Mouse (Mus musculus) heart, embryonic 10.5 days (tissue): ENCODE measurements at regions not wholly inside any gene's neighbourhood (a gene's known extent, or its start where the extent isn't known, plus 50 kb on each side); places are given as distances from the start of the nearest gene placed in this dataset.

Experiments
- DNase-seq: peaks from one replicate; pipeline ENCODE4 v3.0.0-alpha.2; 2017; ENCODE audit warnings: low spot score
- H3K27ac ChIP-seq: fragments of 300-500 bp; sonication (generic); 2 replicates; pipeline ENCODE4 v1.5.1; 2016; ENCODE audit warnings: mild to moderate bottlenecking
- H3K27me3 ChIP-seq: fragments of 300-500 bp; sonication (generic); 2 replicates; pipeline ENCODE4 v1.6.1; 2016; ENCODE audit warnings: mild to moderate bottlenecking; ENCODE audit not compliant: poor library complexity, insufficient read depth, severe bottlenecking
- H3K36me3 ChIP-seq: fragments of 300-500 bp; sonication (generic); 2 replicates; pipeline ENCODE4 v1.6.1; 2016; ENCODE audit warnings: mild to moderate bottlenecking, moderate library complexity
- H3K4me1 ChIP-seq: fragments of 300-500 bp; sonication (generic); 2 replicates; pipeline ENCODE4 v1.6.1; 2016; ENCODE audit warnings: mild to moderate bottlenecking
- H3K4me3 ChIP-seq: fragments of 300-500 bp; sonication (generic); 2 replicates; pipeline ENCODE4 v1.5.1; 2016; ENCODE audit warnings: mild to moderate bottlenecking, moderate library complexity
- H3K9me3 ChIP-seq: fragments of 300-500 bp; sonication (generic); 2 replicates; pipeline ENCODE4 v1.6.1; 2016; ENCODE audit warnings: mild to moderate bottlenecking, moderate library complexity
- WGBS: fragments of 180-500 bp; shearing (Covaris S2); methylation state at CpG from one replicate; pipeline ENCODE4 v1.1.7; 2016; 5-methylcytosine and 5-hydroxymethylcytosine counted together

DNA sequence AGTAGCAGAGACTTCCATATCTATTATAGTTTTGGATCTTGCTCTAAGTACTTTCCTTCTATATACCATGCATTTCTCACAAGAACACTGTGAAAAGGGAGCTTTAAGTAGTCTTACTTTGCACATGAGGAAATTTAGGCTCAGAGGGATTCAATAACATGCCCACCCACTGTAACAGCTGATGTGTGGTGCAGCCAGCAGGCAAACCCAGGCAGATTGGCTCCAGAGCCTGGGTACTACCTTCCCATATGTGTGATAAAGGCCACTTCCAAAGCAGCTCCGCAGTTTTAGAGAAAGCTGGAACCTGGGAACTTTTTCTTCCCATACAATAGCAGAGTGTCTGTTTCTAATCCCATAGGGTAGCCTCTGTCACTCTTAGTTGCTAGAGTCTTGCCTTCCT lies 441.6 kb downstream of the Ccdc171 start:
- 80% methylated on average over 1 of the region's 1 CpGs for WGBS
- no peak overlapping the region for H3K4me3 ChIP-seq
- H3K9me3 ChIP-seq, result no peaks in the 10 kb centered on the region
- H3K27me3 ChIP-seq, result no peaks in the 10 kb centered on the region
- no peaks in the 10 kb centered on the region for H3K36me3 ChIP-seq
- H3K27ac ChIP-seq, result no peak overlapping the region
- H3K4me1 ChIP-seq, result no peaks in the 10 kb centered on the region
- no peak for DNase-seq

- Histone ChIP-seq H3K4me1 (peaks cover 12% of the 10 kb centered on the region; the same call in 1 of the 2 replicates), H3K4me3 (no peak overlapping the region)
- 83% methylated on average over 4 of the region's 4 CpGs for WGBS
These were observed 447.8 kb downstream of the Ccdc171 start for GRCm38 (mm10) chr4:83973162-83973561.

GRCm38 (mm10) chr4:83974214-83975012 lies 449.1 kb downstream of the Ccdc171 start:
- Histone ChIP-seq H3K36me3 (no peaks in the 10 kb centered on the region), H3K4me3 (no peak overlapping the region), H3K4me1 (peaks cover 12% of the 10 kb centered on the region; the same call in 1 of the 2 replicates), H3K9me3 (no peaks in the 10 kb centered on the region), H3K27me3 (no peaks in the 10 kb centered on the region), H3K27ac (no peak overlapping the region)
- 73% methylated on average over 7 of the region's 7 CpGs for WGBS
- no peak for DNase-seq

More at GRCm38 (mm10) chr4:83973162-83973561, 447.8 kb downstream of the Ccdc171 start:
- Histone ChIP-seq H3K27me3 (no peaks in the 10 kb centered on the region), H3K27ac (no peak overlapping the region), H3K36me3 (no peaks in the 10 kb centered on the region), H3K9me3 (no peaks in the 10 kb centered on the region)
- DNase-seq, result no peak

GRCm38 (mm10) chr4:83975569-83975968 lies 450.2 kb downstream of the Ccdc171 start:
- peaks cover 12% of the 10 kb centered on the region; the same call in 1 of the 2 replicates for H3K4me1 ChIP-seq
- WGBS, result 66% methylated on average over 5 of the region's 5 CpGs
- DNase-seq, result no peak

DNA sequence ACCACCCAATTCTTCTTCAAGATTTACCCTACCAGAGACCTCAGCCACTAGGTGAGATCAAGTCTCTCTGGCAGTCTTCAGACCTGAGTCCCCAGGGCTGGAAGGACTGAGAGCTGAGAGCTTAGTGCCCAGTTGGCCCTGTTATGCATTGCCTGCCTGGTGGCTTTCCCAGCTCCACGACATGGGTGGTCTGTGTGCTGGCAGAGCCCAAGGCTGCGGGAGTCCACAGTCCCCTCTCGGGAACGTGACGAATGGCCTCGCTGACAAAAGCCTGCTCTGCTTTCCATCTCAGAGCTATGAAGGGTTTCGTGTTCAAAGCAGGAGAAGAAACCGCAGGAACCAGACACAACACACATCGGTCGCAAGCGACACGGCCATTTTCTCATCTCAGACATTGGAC lies 450.7 kb downstream of the Ccdc171 start:
- Histone ChIP-seq H3K4me3 (no peak overlapping the region), H3K27ac (no peak overlapping the region), H3K36me3 (no peaks in the 10 kb centered on the region), H3K4me1 (peaks cover 12% of the 10 kb centered on the region; the same call in 1 of the 2 replicates), H3K9me3 (no peaks in the 10 kb centered on the region), H3K27me3 (no peaks in the 10 kb centered on the region)
- DNase-seq, result no peak
- WGBS, result 58% methylated on average over 12 of the region's 12 CpGs

More at GRCm38 (mm10) chr4:83975569-83975968, 450.2 kb downstream of the Ccdc171 start:
- Histone ChIP-seq H3K36me3 (no peaks in the 10 kb centered on the region), H3K27me3 (no peaks in the 10 kb centered on the region), H3K9me3 (no peaks in the 10 kb centered on the region), H3K27ac (no peak overlapping the region), H3K4me3 (no peak overlapping the region)

DNA sequence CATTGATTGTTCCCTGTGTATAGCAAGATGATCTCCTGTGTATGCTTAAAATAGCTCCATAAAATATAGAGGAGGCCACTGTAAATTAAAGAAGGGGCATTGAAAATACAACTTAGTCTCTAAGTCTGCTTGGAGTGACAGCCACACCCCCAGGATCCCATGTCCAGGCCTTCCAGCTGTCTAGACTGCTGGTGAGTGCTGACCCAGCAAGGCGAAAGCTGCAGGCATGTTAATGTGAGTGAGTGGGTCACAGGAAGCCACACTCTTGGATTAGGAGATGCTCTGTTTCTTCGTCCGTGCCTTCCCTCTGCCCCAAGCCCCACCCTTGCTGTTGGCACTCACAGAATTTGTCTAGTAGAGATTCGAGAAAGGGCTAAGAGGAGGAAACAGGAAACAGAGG lies 453.7 kb downstream of the Ccdc171 start:
- WGBS, result 60% methylated on average over 4 of the region's 4 CpGs

DNA sequence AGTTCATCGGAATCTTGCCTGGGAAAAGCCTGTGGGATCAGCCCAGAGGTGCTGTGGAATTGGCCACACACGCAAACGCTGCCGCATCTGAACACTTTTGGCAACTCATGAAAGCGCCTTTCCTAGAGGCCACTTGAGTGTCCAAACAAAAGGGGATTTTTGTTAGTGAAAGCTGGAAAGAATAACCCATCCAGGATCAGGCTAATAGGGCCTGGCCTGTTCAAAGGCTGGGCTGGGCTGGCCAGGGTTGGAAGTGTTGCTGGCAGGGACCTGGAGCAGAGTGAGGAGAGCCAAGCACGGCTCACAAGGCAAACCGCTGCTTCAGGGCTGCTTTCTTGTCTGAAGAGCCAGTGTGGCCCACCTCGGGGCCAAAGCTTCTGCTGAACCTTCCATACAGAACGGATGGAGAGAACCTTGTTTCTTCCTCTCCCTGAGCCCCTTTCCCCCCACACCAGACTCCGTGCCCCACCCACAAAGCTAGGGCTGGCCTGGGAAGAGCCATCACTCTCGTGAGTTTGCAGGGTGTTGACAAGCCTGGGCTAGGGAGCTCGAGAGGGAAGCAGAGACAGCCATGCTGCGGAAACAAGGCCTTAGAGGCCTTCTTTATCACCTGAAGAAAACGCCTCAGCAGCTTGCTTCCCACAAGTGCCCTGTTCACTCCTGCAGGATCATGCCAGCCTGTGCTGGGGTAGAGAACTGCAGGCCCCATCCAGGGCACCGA lies 459.5 kb downstream of the Ccdc171 start:
- peaks cover 17% of the 10 kb centered on the region for H3K4me1 ChIP-seq
- no peaks in the 10 kb centered on the region for H3K9me3 ChIP-seq
- H3K36me3 ChIP-seq, result no peaks in the 10 kb centered on the region
- H3K4me3 ChIP-seq, result no peak overlapping the region
- H3K27ac ChIP-seq, result no peak overlapping the region
- WGBS, result 70% methylated on average over 15 of the region's 15 CpGs
- no peak for DNase-seq
- no peaks in the 10 kb centered on the region for H3K27me3 ChIP-seq

More for the DNA sequence above, 453.7 kb downstream of the Ccdc171 start:
- H3K36me3 ChIP-seq, result no peaks in the 10 kb centered on the region
- DNase-seq, result no peak
- H3K4me3 ChIP-seq, result no peak overlapping the region
- H3K27ac ChIP-seq, result no peak overlapping the region
- no peaks in the 10 kb centered on the region for H3K9me3 ChIP-seq
- H3K27me3 ChIP-seq, result no peaks in the 10 kb centered on the region
- peaks cover 12% of the 10 kb centered on the region; the same call in 1 of the 2 replicates for H3K4me1 ChIP-seq

GRCm38 (mm10) chr4:83985451-83985850 lies 460.1 kb downstream of the Ccdc171 start:
- H3K9me3 ChIP-seq, result no peaks in the 10 kb centered on the region
- H3K27ac ChIP-seq, result no peak overlapping the region
- no peak for DNase-seq
- no peaks in the 10 kb centered on the region for H3K27me3 ChIP-seq
- H3K4me3 ChIP-seq, result no peak overlapping the region
- no peaks in the 10 kb centered on the region for H3K36me3 ChIP-seq
- peaks cover 20% of the 10 kb centered on the region for H3K4me1 ChIP-seq
- 86% methylated on average over 5 of the region's 5 CpGs for WGBS

DNA sequence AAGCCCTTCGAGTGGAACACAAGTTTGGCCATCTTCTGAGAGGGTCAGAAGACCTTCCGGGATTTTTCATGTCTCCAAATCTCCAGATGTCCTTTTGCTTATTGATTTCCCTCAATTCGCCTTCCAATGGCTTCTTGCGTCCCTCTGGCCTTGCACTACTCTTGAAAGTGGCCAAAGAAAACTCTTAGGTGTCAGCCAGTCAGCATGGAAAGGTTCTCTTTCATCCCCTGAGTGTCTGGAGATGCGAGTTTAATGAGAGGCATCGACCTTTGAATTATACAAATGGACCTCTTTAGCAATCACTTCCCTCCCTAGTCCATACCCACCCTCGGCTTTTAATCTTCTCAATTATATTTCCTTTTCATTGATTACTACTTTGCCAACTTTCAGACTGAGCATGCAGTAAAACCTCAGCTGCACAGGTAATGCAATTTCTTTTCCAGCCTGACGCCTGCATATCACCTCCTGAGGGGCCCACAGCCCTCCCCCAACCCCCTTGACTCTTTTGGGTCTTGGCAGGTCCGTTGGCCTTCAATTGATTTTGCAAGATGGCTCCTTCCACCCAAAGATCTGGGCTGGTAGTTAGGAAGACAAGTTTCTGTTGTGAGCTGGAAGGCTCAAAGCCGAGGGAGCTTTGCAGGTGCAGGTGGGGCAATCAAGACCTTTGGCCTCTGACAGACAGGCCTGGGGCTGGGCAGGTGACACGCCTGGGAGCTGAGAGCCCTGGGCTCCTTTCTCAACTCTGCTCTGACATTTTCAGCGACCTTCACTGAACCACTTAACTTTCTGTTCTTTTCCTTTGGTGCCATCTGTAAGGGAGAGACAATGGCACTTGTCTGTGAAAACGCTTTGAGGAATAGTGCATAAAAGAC lies 461.8 kb downstream of the Ccdc171 start:
- 84% methylated on average over 13 of the region's 13 CpGs for WGBS
- Histone ChIP-seq H3K9me3 (no peaks in the 10 kb centered on the region), H3K4me1 (peaks cover 29% of the 10 kb centered on the region), H3K27ac (peak overlapping the region; percentile 67; the same call in 1 of the 2 replicates), H3K27me3 (no peaks in the 10 kb centered on the region), H3K36me3 (no peaks in the 10 kb centered on the region), H3K4me3 (no peak overlapping the region)
- no peak for DNase-seq

- Histone ChIP-seq H3K27ac (peak overlapping the region; percentile 67), H3K27me3 (no peaks in the 10 kb centered on the region), H3K36me3 (no peaks in the 10 kb centered on the region), H3K9me3 (no peaks in the 10 kb centered on the region), H3K4me1 (peaks cover 29% of the 10 kb centered on the region), H3K4me3 (no peak overlapping the region)
- 57% methylated on average over 12 of the region's 12 CpGs for WGBS
- no peak for DNase-seq
These were observed 462.5 kb downstream of the Ccdc171 start for GRCm38 (mm10) chr4:83987846-83988245.

DNA sequence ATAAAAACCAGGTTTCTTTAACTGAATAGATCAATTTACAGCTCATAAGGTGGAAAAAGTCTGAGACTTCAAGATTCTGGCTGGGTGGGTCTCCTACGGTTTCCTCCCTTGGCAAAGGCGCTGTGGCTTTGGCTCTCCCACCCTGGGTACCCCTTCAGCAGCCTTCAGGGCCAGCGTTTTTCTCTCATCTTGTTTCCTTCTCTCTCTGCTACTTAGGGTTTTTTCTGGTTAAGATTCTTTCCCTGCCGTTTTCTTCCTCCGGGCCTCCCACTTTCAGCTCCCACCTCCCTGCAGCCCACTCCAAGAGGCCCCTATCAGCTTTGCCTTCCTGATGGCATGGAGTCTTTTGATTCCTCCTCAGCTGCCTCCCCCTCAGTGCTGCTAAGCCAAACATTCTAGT lies 463.0 kb downstream of the Ccdc171 start:
- peak overlapping the region; percentile 67 for H3K27ac ChIP-seq
- DNase-seq, result no peak
- no peaks in the 10 kb centered on the region for H3K36me3 ChIP-seq
- no peak overlapping the region for H3K4me3 ChIP-seq
- no peaks in the 10 kb centered on the region for H3K9me3 ChIP-seq
- H3K4me1 ChIP-seq, result peaks cover 29% of the 10 kb centered on the region
- 35% methylated on average over 5 of the region's 5 CpGs for WGBS
- no peaks in the 10 kb centered on the region for H3K27me3 ChIP-seq

DNA sequence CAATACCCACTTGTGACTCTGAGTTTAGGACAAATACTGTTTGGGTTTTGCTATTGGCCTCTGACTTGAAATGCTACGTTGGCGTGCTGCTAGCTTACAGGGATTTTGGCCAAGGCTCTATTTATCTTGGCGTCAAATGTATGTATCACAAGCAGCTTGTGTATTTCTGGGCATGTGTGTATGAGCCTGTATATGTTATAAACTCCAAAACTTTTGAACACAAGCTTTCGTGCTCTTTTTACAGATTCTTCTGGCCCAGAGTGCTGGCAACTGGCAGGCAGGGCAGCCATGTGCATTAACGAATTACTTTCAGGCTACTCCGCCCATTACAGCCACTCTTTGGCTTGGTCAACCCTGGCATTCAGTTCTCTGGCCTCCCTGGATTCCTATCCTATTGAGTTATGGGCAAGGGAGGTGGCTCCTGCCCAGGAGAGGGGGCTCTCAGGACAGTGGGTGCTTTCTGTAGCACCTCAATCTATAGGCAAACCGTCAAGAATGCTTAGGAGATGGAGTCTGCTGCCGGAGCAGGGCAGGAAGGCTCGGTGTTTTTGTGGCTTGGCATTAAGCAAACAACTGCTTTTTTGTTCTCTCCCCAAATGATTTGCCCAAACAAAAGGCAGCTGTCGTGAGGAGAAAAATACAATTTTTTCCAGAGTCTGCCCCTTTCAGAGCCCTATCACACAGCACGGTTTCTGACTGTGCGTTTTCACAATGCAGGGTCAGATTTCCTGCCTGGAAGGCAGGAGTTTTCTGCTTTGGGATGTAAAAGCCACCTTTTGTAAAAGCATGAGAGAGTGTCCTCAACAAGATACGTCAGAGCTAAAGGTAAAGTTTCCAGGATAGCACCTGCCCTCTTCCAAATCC lies 465.0 kb downstream of the Ccdc171 start:
- 68% methylated on average over 13 of the region's 13 CpGs for WGBS
- H3K9me3 ChIP-seq, result no peaks in the 10 kb centered on the region
- no peaks in the 10 kb centered on the region for H3K27me3 ChIP-seq
- H3K4me1 ChIP-seq, result peaks cover 25% of the 10 kb centered on the region
- peak overlapping the region; percentile 69 for H3K27ac ChIP-seq
- H3K4me3 ChIP-seq, result no peak overlapping the region
- DNase-seq, result no peak
- no peaks in the 10 kb centered on the region for H3K36me3 ChIP-seq
